Mouse (Mus musculus) heart, postnatal 0 days (tissue): ENCODE results near the gene Nuak2. TPM values are rescaled to one million over a fixed set of nuclear protein-coding genes. Genes with fewer than 3 reads are reported as not detected.
A peak's percentile ranks its signal among the peaks of the same experiment; 100 is the strongest.

Experiments used
- ATAC-seq: fragments of 200-750 bp; cut with Nextera tagmentation; 2 replicates; pipeline ENCODE4 v1.8.0; 2017; ENCODE audit warnings: low read depth, moderate number of reproducible peaks, moderate library complexity; ENCODE audit not compliant: insufficient read depth
- DNase-seq: peaks from one replicate; pipeline ENCODE4 v3.0.0-alpha.2; 2016; ENCODE audit warnings: low spot score
- H3K27ac ChIP-seq: fragments of 300-500 bp; sonication (generic); 2 replicates; pipeline ENCODE4 v1.5.1; 2014; ENCODE audit warnings: low read depth, mild to moderate bottlenecking
- H3K27me3 ChIP-seq: fragments of 300-500 bp; sonication (generic); 2 replicates; pipeline ENCODE4 v1.6.1; 2014; ENCODE audit warnings: low read length, mixed read lengths; ENCODE audit not compliant: control insufficient read depth, insufficient read depth
- H3K36me3 ChIP-seq: fragments of 300-500 bp; sonication (generic); replicated peaks from 2 replicates; pipeline ENCODE4 v1.6.1; 2014; ENCODE audit warnings: low read length, mixed read lengths; ENCODE audit not compliant: control insufficient read depth, insufficient read depth
- H3K4me1 ChIP-seq: fragments of 300-500 bp; sonication (generic); 2 replicates; pipeline ENCODE4 v1.6.1; 2014; ENCODE audit warnings: antibody characterized with exemption; ENCODE audit not compliant: control insufficient read depth, insufficient read depth
- H3K4me2 ChIP-seq: fragments of 300-500 bp; sonication (generic); 2 replicates; pipeline ENCODE4 v1.6.1; 2014; ENCODE audit warnings: low read depth, mild to moderate bottlenecking, low read length, moderate library complexity
- H3K4me3 ChIP-seq: fragments of 300-500 bp; sonication (generic); 2 replicates; pipeline ENCODE4 v1.5.1; 2014; ENCODE audit warnings: low read depth, low read length
- H3K9ac ChIP-seq: fragments of 300-500 bp; sonication (generic); replicated peaks from 2 replicates; pipeline ENCODE4 v1.6.1; 2014; ENCODE audit warnings: low read depth, low read length, mixed read lengths
- H3K9me3 ChIP-seq: fragments of 300-500 bp; sonication (generic); replicated peaks from 2 replicates; pipeline ENCODE4 v1.6.1; 2016; ENCODE audit warnings: low read length; ENCODE audit not compliant: control insufficient read depth
- CTCF ChIP-seq: IDR thresholded peaks from 2 replicates; pipeline ENCODE4 v1.5.1; 2016; ENCODE audit warnings: antibody characterized with exemption, control low read depth, low read depth
- EP300 ChIP-seq: IDR thresholded peaks from 2 replicates; pipeline ENCODE4 v1.6.1; 2016; ENCODE audit warnings: antibody characterized with exemption, low read depth
- WGBS: fragments of 180-500 bp; shearing (Covaris S2); extraction: QIAGEN DNeasy Blood & Tissue Kit; methylation state at CpG from one replicate; pipeline ENCODE4 v1.1.7; 2014; 5-methylcytosine and 5-hydroxymethylcytosine counted together
- polyA plus RNA-seq: library from polyadenylated mRNA; unstranded; fragments of >200 nt; fragmentation: Nextera tagmentation; extraction: Ambion mirVana; gene quantifications from 2 replicates; pipeline ENCODE4 v1.2.1, GENCODE M21; 2015
- total RNA-seq: library from RNA; depleted of rRNA; stranded (reverse); fragments of >200 nt; gene quantifications from 2 replicates; pipeline ENCODE4 v1.2.3, GENCODE M21; 2014; ENCODE audit warnings: low replicate concordance; rRNA removed

Gene Nuak2
- total RNA-seq (0.76 and 2.6 TPM in 2 replicates), polyA plus RNA-seq (2.0 and 2.2 TPM in 2 replicates)

- Histone ChIP-seq H3K4me3 (peak within 1 kb of the TSS; percentile 60), H3K27ac (peak within 1 kb of the TSS; percentile 18; the same call in 1 of the 2 replicates), H3K4me1 (peaks cover 29% of the 10 kb centered on the region), H3K36me3 (no peaks in the 10 kb centered on the region), H3K4me2 (peak within 1 kb of the TSS; percentile 91), H3K9ac (peak within 1 kb of the TSS; percentile 51), H3K9me3 (no peaks in the 10 kb centered on the region), H3K27me3 (peaks cover 10% of the 10 kb centered on the region; the same call in 1 of the 2 replicates)
- DNase-seq: peak; percentile 89
- under 1% methylated on average over 66 of the region's 67 CpGs for WGBS
- no peak for TF ChIP-seq CTCF
- TF ChIP-seq EP300: no peak
- peak; percentile 81 for ATAC-seq
These were observed at the start of gene Nuak2 for GRCm38 (mm10) chr1:132315889-132316624. Gene Nuak2 (plus strand): TSS chr1:132316126.

GRCm38 (mm10) chr1:132266791-132267557, 49.0 kb upstream of the Nuak2 start:
- 28% methylated on average over 8 of the region's 8 CpGs for WGBS
- H3K4me2 ChIP-seq: peak overlapping the region; percentile 21; the same call in 1 of the 2 replicates

GRCm38 (mm10) chr1:132267959-132268358, 48.0 kb upstream of the Nuak2 start:
- no peaks in the 10 kb centered on the region for H3K36me3 ChIP-seq
- H3K27ac ChIP-seq: no peak overlapping the region
- ATAC-seq (no peak), DNase-seq (no peak)
- no peak overlapping the region for H3K4me3 ChIP-seq
- H3K4me2 ChIP-seq: no peak overlapping the region
- H3K9ac ChIP-seq: no peak overlapping the region
- no peaks in the 10 kb centered on the region for H3K27me3 ChIP-seq
- H3K9me3 ChIP-seq: no peaks in the 10 kb centered on the region
- H3K4me1 ChIP-seq: 0 out of 2 replicates have a peak, but pooled peaks cover 6% of the 10 kb centered on the region
- no peak for TF ChIP-seq EP300
- no peak for TF ChIP-seq CTCF
- WGBS: 60% methylated on average over 2 of the region's 2 CpGs

More at GRCm38 (mm10) chr1:132266791-132267557, 49.0 kb upstream of the Nuak2 start:
- H3K4me3 ChIP-seq: no peak overlapping the region
- H3K36me3 ChIP-seq: no peaks in the 10 kb centered on the region
- no peak overlapping the region for H3K27ac ChIP-seq
- H3K9me3 ChIP-seq: no peaks in the 10 kb centered on the region
- 0 out of 2 replicates have a peak, but pooled peaks cover 6% of the 10 kb centered on the region for H3K4me1 ChIP-seq
- H3K9ac ChIP-seq: no peak overlapping the region
- TF ChIP-seq CTCF: no peak
- no peak for TF ChIP-seq EP300
- no peak for ATAC-seq
- DNase-seq: peak; percentile 11
- H3K27me3 ChIP-seq: no peaks in the 10 kb centered on the region

GRCm38 (mm10) chr1:132268418-132269060, 47.4 kb upstream of the Nuak2 start:
- TF ChIP-seq EP300: no peak
- TF ChIP-seq CTCF: no peak
- Histone ChIP-seq H3K27me3 (no peaks in the 10 kb centered on the region), H3K36me3 (no peaks in the 10 kb centered on the region), H3K27ac (no peak overlapping the region), H3K9ac (no peak overlapping the region), H3K4me1 (0 out of 2 replicates have a peak, but pooled peaks cover 6% of the 10 kb centered on the region), H3K4me2 (no peak overlapping the region), H3K9me3 (no peaks in the 10 kb centered on the region), H3K4me3 (no peak overlapping the region)
- ATAC-seq (no peak), DNase-seq (no peak)
- WGBS: 70% methylated on average over 7 of the region's 7 CpGs

GRCm38 (mm10) chr1:132271237-132271636, 44.7 kb upstream of the Nuak2 start:
- Histone ChIP-seq H3K9me3 (no peaks in the 10 kb centered on the region), H3K27ac (no peak overlapping the region), H3K27me3 (no peaks in the 10 kb centered on the region), H3K4me2 (no peak overlapping the region), H3K4me1 (0 out of 2 replicates have a peak, but pooled peaks cover 6% of the 10 kb centered on the region), H3K9ac (no peak overlapping the region), H3K36me3 (no peaks in the 10 kb centered on the region), H3K4me3 (no peak overlapping the region)
- 81% methylated on average over 3 of the region's 3 CpGs for whole genome bisulfite sequencing
- TF ChIP-seq EP300: no peak
- no peak for TF ChIP-seq CTCF
- ATAC-seq (no peak), DNase-seq (no peak)
